Mouse (Mus musculus) myocyte (in vitro differentiated cells): ENCODE measurements around the gene Rhobtb3.

Experiments
- E2F4 ChIP-seq: IDR thresholded peaks from one replicate; pipeline ENCODE4 v1.6.1; 2011; ENCODE audit warnings: mild to moderate bottlenecking, control low read depth, moderate library complexity; ENCODE audit not compliant: insufficient read depth
- REST ChIP-seq: IDR thresholded peaks from one replicate; pipeline ENCODE4 v1.6.1; 2011; ENCODE audit warnings: mild to moderate bottlenecking, control low read depth, moderate library complexity; ENCODE audit not compliant: insufficient read depth, insufficient read length

- TF ChIP-seq REST (no peak), E2F4 (no peak)
Observed at GRCm38 (mm10) chr13:75819898-75820297, 123.8 kb downstream of the Rhobtb3 start.
